Mouse (Mus musculus) lung, postnatal 25 days (tissue): Measurements from ENCODE around the gene BC049352.

Experiments
- DNase-seq: peaks from one replicate; pipeline ENCODE4 v3.0.0; 2022; ENCODE audit warnings: low spot score

BC049352 gene

GRCm38 (mm10) chr9:45299231-45300006 lies 117.6 kb downstream of the BC049352 start:
- peak; percentile 49 for DNase-seq
